Mouse (Mus musculus) spleen, postnatal 14 days (tissue): Measurements from ENCODE around the gene Cacna2d3.

Experiments used
- DNase-seq, 2 experiments: peaks; one replicate each; pipeline ENCODE4 v3.0.0; 2021 to 2022; ENCODE audit warnings: low spot score in 2 of 2

Cacna2d3 gene

GRCm38 (mm10) chr14:29491786-29492185, 229.9 kb downstream of the Cacna2d3 start:
- DNase-seq = no peak

- no peak for DNase-seq
Observed at GRCm38 (mm10) chr14:29485416-29485815, 236.2 kb downstream of the Cacna2d3 start.

GRCm38 (mm10) chr14:29478403-29478983, 243.2 kb downstream of the Cacna2d3 start:
- no peak for DNase-seq

- no peak for DNase-seq
Observed at GRCm38 (mm10) chr14:29464277-29464676, 257.4 kb downstream of the Cacna2d3 start.

GRCm38 (mm10) chr14:29449203-29449602, 272.5 kb downstream of the Cacna2d3 start:
- no peak for DNase-seq

GRCm38 (mm10) chr14:29443091-29444026, 278.3 kb downstream of the Cacna2d3 start:
- DNase-seq = no peak

GRCm38 (mm10) chr14:29442476-29442875, 279.2 kb downstream of the Cacna2d3 start:
- no peak for DNase-seq

- no peak for DNase-seq
Observed at GRCm38 (mm10) chr14:29438666-29439065, 283.0 kb downstream of the Cacna2d3 start.

GRCm38 (mm10) chr14:29438251-29438650, 283.4 kb downstream of the Cacna2d3 start:
- DNase-seq = no peak

GRCm38 (mm10) chr14:29435203-29435602, 286.5 kb downstream of the Cacna2d3 start:
- DNase-seq = no peak

- no peak for DNase-seq
Observed at GRCm38 (mm10) chr14:29433716-29434115, 287.9 kb downstream of the Cacna2d3 start.

- DNase-seq = no peak
Observed at GRCm38 (mm10) chr14:29433076-29433714, 288.5 kb downstream of the Cacna2d3 start.

GRCm38 (mm10) chr14:29429788-29430187, 291.9 kb downstream of the Cacna2d3 start:
- DNase-seq = no peak

- no peak for DNase-seq
Observed at GRCm38 (mm10) chr14:29425666-29426065, 296.0 kb downstream of the Cacna2d3 start.

- no peak for DNase-seq
Observed at GRCm38 (mm10) chr14:29425208-29425607, 296.5 kb downstream of the Cacna2d3 start.

GRCm38 (mm10) chr14:29405878-29406165, 315.8 kb downstream of the Cacna2d3 start:
- DNase-seq = no peak

- DNase-seq = no peak
Observed at GRCm38 (mm10) chr14:29405125-29405877, 316.4 kb downstream of the Cacna2d3 start.

- no peak for DNase-seq
Observed at GRCm38 (mm10) chr14:29403849-29404808, 317.5 kb downstream of the Cacna2d3 start.

- no peak for DNase-seq
Observed at GRCm38 (mm10) chr14:29402471-29402870, 319.2 kb downstream of the Cacna2d3 start.

- no peak for DNase-seq
Observed at GRCm38 (mm10) chr14:29393786-29394185, 327.9 kb downstream of the Cacna2d3 start.

- DNase-seq = no peak
Observed at GRCm38 (mm10) chr14:29392851-29393250, 328.8 kb downstream of the Cacna2d3 start.
